Mouse (Mus musculus) Muller cell, postnatal 12 days (primary cell): ENCODE data around the gene Olfr609.
"Not testable (repeated sequence)": the region's sequence is repeated elsewhere in the genome, so short reads cannot be mapped to it uniquely, and the experiment has no call there.

ENCODE experiments used
- DNase-seq: peaks from one replicate; pipeline ENCODE4 v3.0.0-alpha.2; 2015; ENCODE audit errors: inconsistent ontology term

The Olfr609 gene

DNA sequence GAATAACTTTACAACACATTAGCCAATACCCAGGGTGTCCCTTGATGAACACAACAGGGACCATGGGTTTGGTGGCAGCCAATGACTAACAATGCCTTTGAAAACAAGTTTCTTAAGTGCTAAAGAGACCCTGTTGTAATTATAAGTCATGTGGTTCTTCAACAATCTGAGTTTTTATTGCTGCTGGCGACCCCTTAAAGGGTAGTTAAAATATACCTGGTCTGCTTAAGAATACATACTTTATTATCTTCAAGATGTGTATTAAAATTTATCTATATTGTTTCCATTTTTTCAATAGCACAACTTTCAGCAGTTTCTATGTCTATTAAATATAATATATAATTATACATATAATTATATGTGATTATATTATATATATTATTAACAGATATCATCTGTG, at the start of gene Olfr609:
Gene Olfr609, minus strand, starts transcription at position 101 of the 400 bp plus-strand sequence.
- DNase-seq = no peak

DNA sequence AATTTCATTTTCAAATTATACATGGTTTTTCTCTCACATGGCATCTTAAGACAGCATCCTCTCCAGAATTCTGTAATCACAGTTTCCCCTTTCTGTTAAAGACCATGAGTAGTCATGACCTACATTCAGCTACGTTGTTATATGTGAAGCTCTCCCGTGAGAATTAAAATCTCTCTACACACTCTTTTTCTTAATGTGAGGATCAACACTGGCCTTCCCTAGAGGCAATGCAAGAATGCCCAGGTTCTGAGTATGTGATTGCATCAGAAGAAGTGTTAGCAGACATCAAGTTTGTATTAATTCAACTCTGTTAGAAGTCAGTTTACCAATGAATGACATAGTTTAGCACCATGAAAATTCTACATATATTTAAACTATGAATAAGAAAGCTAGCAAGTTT, 44.8 kb upstream of the Olfr609 start, which contains the start of gene Olfr612:
Gene Olfr612, minus strand, starts transcription at position 101 of the 400 bp plus-strand sequence.
- DNase-seq = not testable (repeated sequence)

DNA sequence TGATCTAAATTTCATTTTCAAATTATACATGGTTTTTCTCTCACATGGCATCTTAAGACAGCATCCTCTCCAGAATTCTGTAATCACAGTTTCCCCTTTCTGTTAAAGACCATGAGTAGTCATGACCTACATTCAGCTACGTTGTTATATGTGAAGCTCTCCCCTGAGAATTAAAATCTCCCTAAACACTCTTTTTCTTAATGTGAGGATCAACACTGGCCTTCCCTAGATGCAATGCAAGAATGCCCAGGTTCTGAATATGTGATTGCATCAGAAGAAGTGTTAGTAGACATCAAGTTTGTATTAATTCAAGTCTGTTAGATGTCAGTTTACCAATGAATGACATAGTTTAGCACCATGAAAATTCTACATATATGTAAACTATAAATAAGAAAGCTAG, 22.9 kb upstream of the Olfr609 start, which contains the start of gene Olfr611:
Gene Olfr611, minus strand, starts transcription at position 101 of the 400 bp plus-strand sequence.
- not testable (repeated sequence) for DNase-seq

DNA sequence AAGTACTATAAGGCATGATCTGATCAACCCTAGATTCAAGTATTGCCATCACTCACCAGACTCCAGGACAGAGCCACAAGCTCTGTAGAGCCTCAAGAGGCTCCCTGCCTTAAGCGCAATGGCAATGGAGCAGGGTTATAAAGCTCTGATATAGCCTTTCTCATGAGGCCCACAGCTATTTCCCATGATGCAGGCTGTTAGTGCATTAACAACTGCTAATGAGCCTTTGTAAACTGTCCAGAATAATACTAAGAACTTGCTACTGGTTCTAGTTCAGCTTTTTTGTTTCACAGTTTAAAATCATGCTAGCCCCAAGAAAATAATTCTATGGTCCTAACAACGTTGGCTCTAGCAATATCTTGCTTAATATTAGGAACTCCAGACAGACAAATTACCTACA, 14.2 kb upstream of the Olfr609 start, which contains the start of gene Olfr610:
Gene Olfr610, minus strand, starts transcription at position 101 of the 400 bp plus-strand sequence.
- DNase-seq = no peak

DNA sequence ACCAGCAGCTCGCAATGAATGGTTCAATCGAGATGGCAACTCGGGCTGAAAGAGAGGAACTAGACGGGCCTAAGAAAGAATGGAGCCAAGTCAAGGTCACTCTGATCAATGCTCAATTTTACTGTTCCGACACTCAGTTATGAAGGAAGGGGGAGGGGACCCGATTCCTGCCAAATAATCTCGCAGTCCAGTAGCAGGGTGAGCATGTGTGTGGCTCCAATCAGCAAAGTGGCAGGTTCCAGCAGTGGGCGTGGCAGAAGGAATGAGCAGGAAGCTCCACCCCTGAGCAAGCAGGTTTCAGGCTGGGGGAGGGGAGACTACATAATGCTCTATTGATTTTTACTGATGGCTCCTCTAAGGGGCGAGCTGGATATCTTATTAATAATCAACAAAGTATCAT, 20.8 kb downstream of the Olfr609 start:
- DNase-seq = not testable (repeated sequence)

DNA sequence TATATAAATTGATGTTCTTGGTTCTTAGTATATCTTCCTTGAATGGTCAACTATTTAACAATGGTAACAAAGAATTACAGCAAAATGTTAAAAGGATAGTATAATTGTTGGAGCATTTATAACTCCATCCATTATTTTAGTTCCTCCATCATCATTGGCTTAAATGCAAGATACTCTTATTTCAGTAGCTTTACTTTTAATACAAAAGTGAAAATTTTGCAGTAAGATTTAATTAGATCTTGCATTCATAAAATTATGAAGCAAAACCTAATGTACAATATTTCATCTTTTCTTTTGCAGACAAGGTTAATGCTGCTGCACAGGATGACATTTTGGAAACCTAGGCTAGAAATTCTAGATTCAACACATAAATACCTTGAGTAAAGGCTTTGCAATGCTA, 28.3 kb downstream of the Olfr609 start, which contains the start of gene Olfr608:
Gene Olfr608, plus strand, starts transcription at position 301 of the 400 bp plus-strand sequence.
- no peak for DNase-seq

DNA sequence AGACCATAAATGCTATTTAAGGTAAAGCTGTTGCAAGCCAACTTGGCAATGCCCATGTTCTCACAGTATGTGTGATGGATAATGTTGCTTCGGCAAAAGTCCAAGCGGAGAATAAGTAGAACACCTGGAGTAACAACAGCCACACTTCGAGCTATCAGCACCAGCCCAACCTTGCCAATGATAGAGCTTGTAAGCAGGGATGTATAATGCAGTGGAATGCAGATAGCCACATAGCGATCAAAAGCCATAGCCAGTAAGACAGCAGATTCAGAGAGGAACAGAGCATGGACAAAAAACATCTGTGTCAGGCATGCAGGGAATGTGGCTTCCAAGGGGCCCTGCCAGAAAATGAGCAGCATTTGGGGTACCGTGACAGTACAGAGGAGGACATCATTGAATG, 37.3 kb downstream of the Olfr609 start:
- DNase-seq = no peak

DNA sequence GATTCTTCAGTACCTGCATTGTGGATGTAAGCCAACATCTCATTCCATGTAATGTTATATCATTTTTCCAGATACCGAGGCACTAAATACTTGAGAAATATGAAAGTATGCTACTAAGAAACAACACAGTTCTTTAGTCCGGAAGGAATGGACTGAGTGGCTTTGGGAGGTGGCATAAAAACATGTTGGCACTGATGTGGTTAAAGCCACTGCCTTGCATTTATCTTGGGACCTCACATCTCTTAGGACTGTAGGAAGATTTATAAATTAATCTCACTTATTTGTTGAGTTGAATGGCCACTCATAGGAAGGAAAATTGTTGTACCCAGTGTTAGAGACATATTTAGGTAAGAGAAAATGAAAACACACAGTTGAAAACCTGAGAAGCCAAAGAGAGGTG, 49.1 kb downstream of the Olfr609 start, which contains the start of gene Olfr606:
Gene Olfr606, plus strand, starts transcription at position 301 of the 400 bp plus-strand sequence.
- DNase-seq = no peak

DNA sequence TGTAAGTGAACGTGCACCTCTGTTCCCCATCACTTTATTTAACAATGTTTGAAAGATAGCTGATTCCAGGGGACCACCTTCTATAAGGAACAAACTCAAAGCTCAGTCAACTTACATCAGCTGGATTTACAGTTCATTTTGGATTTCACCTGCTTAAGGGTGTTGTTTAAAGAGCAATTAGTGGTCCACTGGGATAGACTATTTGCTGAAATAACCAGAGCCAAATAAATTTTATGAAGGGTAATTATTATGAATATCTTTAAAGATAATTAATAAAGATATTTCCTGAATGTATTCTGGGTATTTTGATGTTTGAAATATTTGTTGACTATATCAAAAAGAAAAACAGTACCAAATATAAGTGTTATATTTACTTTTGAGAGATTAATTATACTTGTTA, 52.5 kb downstream of the Olfr609 start, which contains the start of gene Olfr605:
Gene Olfr605, minus strand, starts transcription at position 101 of the 400 bp plus-strand sequence.
- no peak for DNase-seq
